Mouse (Mus musculus) heart, adult 2 months (tissue): ENCODE measurements around the gene Pros1. TPM values are rescaled to one million over a fixed set of nuclear protein-coding genes. Genes with fewer than 3 reads are reported as not detected.

ENCODE experiments used
- DNase-seq, 2 experiments: peaks; one replicate each; pipeline ENCODE4 v3.0.0; 2021
- H3K27ac ChIP-seq: fragments of 200-600 bp; 2 replicates; pipeline ENCODE4 v1.8.1; 2022
- H3K27me3 ChIP-seq: fragments of 200-500 bp; 2 replicates; pipeline ENCODE4 v1.6.1; 2012; ENCODE audit warnings: mild to moderate bottlenecking, low read length, inconsistent platforms, mixed read lengths; ENCODE audit not compliant: control insufficient read depth, insufficient read depth
- H3K36me3 ChIP-seq: fragments of 200-500 bp; 2 replicates; pipeline ENCODE4 v1.6.1; 2012; ENCODE audit warnings: low read length, inconsistent platforms; ENCODE audit not compliant: control insufficient read depth, insufficient read depth
- H3K4me1 ChIP-seq: fragments of 200-500 bp; 2 replicates; pipeline ENCODE4 v1.6.1; 2011; ENCODE audit warnings: low read length; ENCODE audit not compliant: control insufficient read depth, insufficient read depth
- H3K4me3 ChIP-seq: fragments of 200-600 bp; 2 replicates; pipeline ENCODE4 v1.8.1; 2022
- H3K79me2 ChIP-seq: fragments of 200-500 bp; replicated peaks from 2 replicates; pipeline ENCODE4 v1.6.1; 2012; ENCODE audit warnings: mild to moderate bottlenecking, inconsistent platforms, low read length, moderate library complexity, mixed read lengths; ENCODE audit not compliant: control insufficient read depth, insufficient read depth
- H3K9ac ChIP-seq: fragments of 200-500 bp; 2 replicates; pipeline ENCODE4 v1.6.1; 2012; ENCODE audit warnings: low read depth, mild to moderate bottlenecking, control low read depth, inconsistent platforms, low read length, mixed read lengths
- CTCF ChIP-seq: fragments of 200-600 bp; IDR thresholded peaks from 2 replicates; pipeline ENCODE4 v1.8.1; 2022; ENCODE audit warnings: antibody characterized with exemption, mild to moderate bottlenecking, moderate library complexity
- EP300 ChIP-seq: fragments of 200-500 bp; IDR thresholded peaks from 2 replicates; pipeline ENCODE4 v1.6.1; 2011; ENCODE audit warnings: low read depth, low read length, control low read depth; ENCODE audit not compliant: insufficient read depth
- POLR2A ChIP-seq: fragments of 200-500 bp; IDR thresholded peaks from 2 replicates; pipeline ENCODE4 v1.6.1; 2011; ENCODE audit warnings: mild to moderate bottlenecking, low read depth, low read length, control low read depth; ENCODE audit not compliant: insufficient read depth
- WGBS: fragments of 180-500 bp; shearing (Covaris S2); methylation state at CpG from one replicate; pipeline ENCODE4 v1.1.7; 2018; 5-methylcytosine and 5-hydroxymethylcytosine counted together
- intact Hi-C: fragments of 180-260 bp; cut with DNase I; formaldehyde crosslinking; loops from one replicate; pipeline ENCODE4 v1.15.1; 2025
- polyA plus RNA-seq: library from polyadenylated mRNA; depleted of rRNA; stranded (reverse); fragments of >200 nt; gene quantifications from 2 replicates; pipeline ENCODE4 v1.2.3, GENCODE M21; 2012
- total RNA-seq, 2 experiments: library from RNA; stranded (reverse); gene quantifications; 2 replicates each; pipeline ENCODE4 v1.2.3; 2021

The Pros1 gene
- total and polyA plus RNA-seq, 3 experiments = 5.9 to 17.0 (median 15.5) TPM

GRCm38 (mm10) chr16:62922245-62922644 is 68.1 kb downstream of the Pros1 start:
- no peak for DNase-seq
- H3K27ac ChIP-seq = no peak overlapping the region
- H3K79me2 ChIP-seq = no peaks in the 10 kb centered on the region
- WGBS = 64% methylated on average over 8 of the region's 8 CpGs
- no peaks in the 10 kb centered on the region for H3K27me3 ChIP-seq
- no peak overlapping the region for H3K4me3 ChIP-seq
- no peaks in the 10 kb centered on the region for H3K36me3 ChIP-seq
- H3K4me1 ChIP-seq = no peaks in the 10 kb centered on the region
- intact Hi-C loops = no loop called here
- TF ChIP-seq CTCF (no peak), POLR2A (no peak), EP300 (no peak)
- no peak overlapping the region for H3K9ac ChIP-seq

- Histone ChIP-seq H3K36me3 (no peaks in the 10 kb centered on the region), H3K9ac (no peak overlapping the region), H3K27me3 (no peaks in the 10 kb centered on the region), H3K4me3 (no peak overlapping the region), H3K27ac (no peak overlapping the region), H3K4me1 (no peaks in the 10 kb centered on the region), H3K79me2 (no peaks in the 10 kb centered on the region)
- no peak for DNase-seq
- intact Hi-C loops = no loop called here
- no peak for TF ChIP-seq EP300
- no peak for TF ChIP-seq CTCF
- TF ChIP-seq POLR2A = no peak
- 77% methylated on average over 6 of the region's 6 CpGs for WGBS
Observed at GRCm38 (mm10) chr16:62931341-62931740, 77.2 kb downstream of the Pros1 start.

GRCm38 (mm10) chr16:62936316-62936715 is 82.2 kb downstream of the Pros1 start:
- no peak overlapping the region for H3K9ac ChIP-seq
- H3K4me1 ChIP-seq = no peaks in the 10 kb centered on the region
- intact Hi-C loops = no loop called here
- H3K27ac ChIP-seq = no peak overlapping the region
- H3K36me3 ChIP-seq = no peaks in the 10 kb centered on the region
- TF ChIP-seq EP300 (no peak), CTCF (no peak), POLR2A (no peak)
- H3K79me2 ChIP-seq = no peaks in the 10 kb centered on the region
- no peaks in the 10 kb centered on the region for H3K27me3 ChIP-seq
- WGBS = 55% methylated on average over 11 of the region's 11 CpGs
- H3K4me3 ChIP-seq = no peak overlapping the region
- DNase-seq = no peak

GRCm38 (mm10) chr16:62940388-62941003 is 86.4 kb downstream of the Pros1 start:
- peak; percentile 28 to 68 for DNase-seq
- WGBS = 19% methylated on average over 16 of the region's 16 CpGs
- intact Hi-C loops = loop anchor here (5.0 kb wide), 1 partner anchor 1807 kb away; no protein-coding TSS in a partner anchor

GRCm38 (mm10) chr16:62941763-62942162 is 87.7 kb downstream of the Pros1 start:
- H3K4me3 ChIP-seq = no peak overlapping the region
- no peak for DNase-seq
- H3K79me2 ChIP-seq = no peaks in the 10 kb centered on the region
- H3K27me3 ChIP-seq = no peaks in the 10 kb centered on the region
- H3K36me3 ChIP-seq = no peaks in the 10 kb centered on the region
- no peak overlapping the region for H3K27ac ChIP-seq
- H3K9ac ChIP-seq = no peak overlapping the region
- intact Hi-C loops = loop anchor here (5.0 kb wide), 1 partner anchor 1806 kb away; no protein-coding TSS in a partner anchor
- no peak for TF ChIP-seq POLR2A
- no peak for TF ChIP-seq EP300
- no peak for TF ChIP-seq CTCF
- H3K4me1 ChIP-seq = no peaks in the 10 kb centered on the region
- WGBS = 80% methylated on average over 10 of the region's 10 CpGs

More at GRCm38 (mm10) chr16:62940388-62941003, 86.4 kb downstream of the Pros1 start:
- Histone ChIP-seq H3K27me3 (no peaks in the 10 kb centered on the region), H3K79me2 (no peaks in the 10 kb centered on the region), H3K9ac (no peak overlapping the region; the same call in 1 of the 2 replicates), H3K27ac (no peak overlapping the region), H3K36me3 (no peaks in the 10 kb centered on the region), H3K4me3 (peak overlapping the region; percentile 31; the same call in 1 of the 2 replicates), H3K4me1 (no peaks in the 10 kb centered on the region)
- no peak for TF ChIP-seq EP300
- TF ChIP-seq POLR2A = no peak
- peak; percentile 98 for TF ChIP-seq CTCF

- DNase-seq = no peak
- WGBS = 80% methylated on average over 16 of the region's 16 CpGs
- Histone ChIP-seq H3K36me3 (no peaks in the 10 kb centered on the region), H3K4me3 (no peak overlapping the region), H3K79me2 (no peaks in the 10 kb centered on the region), H3K27ac (no peak overlapping the region), H3K4me1 (no peaks in the 10 kb centered on the region), H3K9ac (no peak overlapping the region), H3K27me3 (no peaks in the 10 kb centered on the region)
- intact Hi-C loops = loop anchor here (5.0 kb wide), 1 partner anchor 1805 kb away; no protein-coding TSS in a partner anchor
- TF ChIP-seq CTCF = no peak
- no peak for TF ChIP-seq EP300
- TF ChIP-seq POLR2A = no peak
Observed at GRCm38 (mm10) chr16:62942418-62943410, 88.6 kb downstream of the Pros1 start.
